Mouse (Mus musculus) liver, embryonic 16.5 days (tissue): Measurements from ENCODE around the gene Gtf2h4. TPM values are rescaled to one million over a fixed set of nuclear protein-coding genes. Genes with fewer than 3 reads are reported as not detected.

ENCODE experiments used
- ATAC-seq: fragments of 200-750 bp; cut with Nextera tagmentation; 2 replicates; pipeline ENCODE4 v1.8.0; 2017; ENCODE audit warnings: low read depth, mild to moderate bottlenecking, moderate number of reproducible peaks, moderate library complexity
- H3K27ac ChIP-seq: fragments of 300-500 bp; sonication (generic); 2 replicates; pipeline ENCODE4 v1.5.1; 2014; ENCODE audit warnings: mild to moderate bottlenecking, low read length
- H3K27me3 ChIP-seq: fragments of 300-500 bp; sonication (generic); 2 replicates; pipeline ENCODE4 v1.6.1; 2014; ENCODE audit warnings: low read depth, low read length, mixed read lengths; ENCODE audit not compliant: control insufficient read depth, insufficient read depth
- H3K36me3 ChIP-seq: fragments of 300-500 bp; sonication (generic); 2 replicates; pipeline ENCODE4 v1.6.1; 2014; ENCODE audit warnings: mild to moderate bottlenecking; ENCODE audit not compliant: control insufficient read depth, insufficient read depth
- H3K4me1 ChIP-seq: fragments of 300-500 bp; sonication (generic); 2 replicates; pipeline ENCODE4 v1.6.1; 2014; ENCODE audit warnings: low read depth, low read length, mixed read lengths; ENCODE audit not compliant: control insufficient read depth
- H3K4me2 ChIP-seq: fragments of 300-500 bp; sonication (generic); 2 replicates; pipeline ENCODE4 v1.6.1; 2014; ENCODE audit warnings: low read depth, low read length, mixed read lengths
- H3K4me3 ChIP-seq: fragments of 300-500 bp; sonication (generic); 2 replicates; pipeline ENCODE4 v1.5.1; 2014; ENCODE audit warnings: low read depth, mild to moderate bottlenecking, low read length
- H3K9ac ChIP-seq: fragments of 300-500 bp; sonication (generic); 2 replicates; pipeline ENCODE4 v1.6.1; 2014; ENCODE audit warnings: low read depth, low read length
- H3K9me3 ChIP-seq: fragments of 300-500 bp; sonication (generic); replicated peaks from 2 replicates; pipeline ENCODE4 v1.6.1; 2016; ENCODE audit warnings: low read length; ENCODE audit not compliant: control insufficient read depth
- WGBS: fragments of 180-500 bp; shearing (Covaris S2); extraction: QIAGEN DNeasy Blood & Tissue Kit; methylation state at CpG from one replicate; pipeline ENCODE4 v1.1.7; 2014; ENCODE audit not compliant: insufficient replicate concordance; 5-methylcytosine and 5-hydroxymethylcytosine counted together
- polyA plus RNA-seq: library from polyadenylated mRNA; unstranded; fragments of >200 nt; fragmentation: Nextera tagmentation; extraction: Ambion mirVana; gene quantifications from 2 replicates; pipeline ENCODE4 v1.2.1, GENCODE M21; 2015

Gtf2h4 gene
- polyA plus RNA-seq, 1 experiment from 2014 or later, result 21.6 TPM

GRCm38 (mm10) chr17:35700371-35700961 is 26.9 kb upstream of the Gtf2h4 start:
- H3K27me3 ChIP-seq, result peaks cover 77% of the 10 kb centered on the region
- H3K9me3 ChIP-seq, result no peaks in the 10 kb centered on the region
- WGBS, result 0% methylated on average over 50 of the region's 66 CpGs
- no peaks in the 10 kb centered on the region for H3K36me3 ChIP-seq
- peak overlapping the region; percentile 54 for H3K4me3 ChIP-seq
- 0 out of 2 replicates have a peak overlapping the region, but pooled peaks have one; percentile 16 for H3K27ac ChIP-seq
- H3K4me1 ChIP-seq, result peaks cover 3% of the 10 kb centered on the region
- peak overlapping the region; percentile 69 for H3K4me2 ChIP-seq
- ATAC-seq, result peak; percentile 71
- peak overlapping the region; percentile 43; the same call in 1 of the 2 replicates for H3K9ac ChIP-seq

- 6% methylated on average over 19 of the region's 19 CpGs for WGBS
- no peaks in the 10 kb centered on the region for H3K36me3 ChIP-seq
- H3K4me1 ChIP-seq, result peaks cover 3% of the 10 kb centered on the region
- no peak overlapping the region for H3K27ac ChIP-seq
- peak overlapping the region; percentile 54 for H3K4me3 ChIP-seq
- H3K4me2 ChIP-seq, result peak overlapping the region; percentile 69
- ATAC-seq, result no peak
- H3K9me3 ChIP-seq, result 0 out of 2 replicates have a peak, but pooled peaks cover 2% of the 10 kb centered on the region
- peaks cover 77% of the 10 kb centered on the region for H3K27me3 ChIP-seq
- peak overlapping the region; percentile 43; the same call in 1 of the 2 replicates for H3K9ac ChIP-seq
These were observed 26.4 kb upstream of the Gtf2h4 start for GRCm38 (mm10) chr17:35699919-35700318.

- H3K27ac ChIP-seq, result no peak overlapping the region
- 32% methylated on average over 5 of the region's 5 CpGs for WGBS
- H3K36me3 ChIP-seq, result no peaks in the 10 kb centered on the region
- H3K4me3 ChIP-seq, result no peak overlapping the region
- H3K4me2 ChIP-seq, result no peak overlapping the region
- H3K9me3 ChIP-seq, result 0 out of 2 replicates have a peak, but pooled peaks cover 2% of the 10 kb centered on the region
- peaks cover 3% of the 10 kb centered on the region for H3K4me1 ChIP-seq
- H3K27me3 ChIP-seq, result peaks cover 64% of the 10 kb centered on the region
- no peak for ATAC-seq
- H3K9ac ChIP-seq, result no peak overlapping the region
These were observed 25.0 kb upstream of the Gtf2h4 start for GRCm38 (mm10) chr17:35698501-35698883.

- H3K27me3 ChIP-seq, result peaks cover 62% of the 10 kb centered on the region
- no peak overlapping the region for H3K9ac ChIP-seq
- H3K27ac ChIP-seq, result no peak overlapping the region
- H3K4me2 ChIP-seq, result no peak overlapping the region
- H3K36me3 ChIP-seq, result no peaks in the 10 kb centered on the region
- 0 out of 2 replicates have a peak, but pooled peaks cover 2% of the 10 kb centered on the region for H3K9me3 ChIP-seq
- WGBS, result 9% methylated on average over 16 of the region's 16 CpGs
- peaks cover 3% of the 10 kb centered on the region for H3K4me1 ChIP-seq
- no peak overlapping the region for H3K4me3 ChIP-seq
- ATAC-seq, result no peak
These were observed 24.4 kb upstream of the Gtf2h4 start for GRCm38 (mm10) chr17:35697759-35698500.

GRCm38 (mm10) chr17:35697429-35697758 is 23.9 kb upstream of the Gtf2h4 start:
- H3K36me3 ChIP-seq, result no peaks in the 10 kb centered on the region
- H3K9me3 ChIP-seq, result 0 out of 2 replicates have a peak, but pooled peaks cover 2% of the 10 kb centered on the region
- no peak overlapping the region for H3K4me3 ChIP-seq
- H3K4me1 ChIP-seq, result peaks cover 3% of the 10 kb centered on the region
- H3K4me2 ChIP-seq, result no peak overlapping the region
- H3K9ac ChIP-seq, result no peak overlapping the region
- H3K27me3 ChIP-seq, result peaks cover 58% of the 10 kb centered on the region
- no peak overlapping the region for H3K27ac ChIP-seq
- 16% methylated on average over 1 of the region's 1 CpGs for WGBS
- ATAC-seq, result no peak

GRCm38 (mm10) chr17:35696691-35697090 is 23.2 kb upstream of the Gtf2h4 start:
- H3K4me3 ChIP-seq, result no peak overlapping the region
- H3K36me3 ChIP-seq, result no peaks in the 10 kb centered on the region
- H3K27me3 ChIP-seq, result peaks cover 50% of the 10 kb centered on the region
- H3K4me1 ChIP-seq, result peaks cover 3% of the 10 kb centered on the region
- no peak overlapping the region for H3K27ac ChIP-seq
- WGBS, result 49% methylated on average over 6 of the region's 6 CpGs
- 0 out of 2 replicates have a peak, but pooled peaks cover 2% of the 10 kb centered on the region for H3K9me3 ChIP-seq
- ATAC-seq, result no peak
- H3K9ac ChIP-seq, result no peak overlapping the region
- no peak overlapping the region for H3K4me2 ChIP-seq

GRCm38 (mm10) chr17:35695289-35695688 is 21.8 kb upstream of the Gtf2h4 start:
- 0 out of 2 replicates have a peak, but pooled peaks cover 2% of the 10 kb centered on the region for H3K9me3 ChIP-seq
- H3K4me1 ChIP-seq, result peaks cover 3% of the 10 kb centered on the region
- no peaks in the 10 kb centered on the region for H3K36me3 ChIP-seq
- ATAC-seq, result no peak
- 86% methylated on average over 2 of the region's 2 CpGs for WGBS
- H3K27ac ChIP-seq, result no peak overlapping the region
- no peak overlapping the region for H3K9ac ChIP-seq
- peaks cover 36% of the 10 kb centered on the region for H3K27me3 ChIP-seq
- H3K4me3 ChIP-seq, result no peak overlapping the region
- H3K4me2 ChIP-seq, result no peak overlapping the region

GRCm38 (mm10) chr17:35693906-35694305 is 20.4 kb upstream of the Gtf2h4 start:
- Histone ChIP-seq H3K36me3 (no peaks in the 10 kb centered on the region), H3K4me1 (no peaks in the 10 kb centered on the region), H3K27ac (no peak overlapping the region), H3K27me3 (peaks cover 23% of the 10 kb centered on the region), H3K4me3 (no peak overlapping the region), H3K9me3 (0 out of 2 replicates have a peak, but pooled peaks cover 2% of the 10 kb centered on the region), H3K9ac (no peak overlapping the region), H3K4me2 (no peak overlapping the region)
- WGBS, result 69% methylated on average over 5 of the region's 5 CpGs
- no peak for ATAC-seq

- no peak overlapping the region for H3K9ac ChIP-seq
- no peaks in the 10 kb centered on the region for H3K36me3 ChIP-seq
- H3K27ac ChIP-seq, result no peak overlapping the region
- no peak for ATAC-seq
- no peaks in the 10 kb centered on the region for H3K4me1 ChIP-seq
- H3K9me3 ChIP-seq, result 0 out of 2 replicates have a peak, but pooled peaks cover 2% of the 10 kb centered on the region
- peaks cover 8% of the 10 kb centered on the region for H3K27me3 ChIP-seq
- no peak overlapping the region for H3K4me3 ChIP-seq
- WGBS, result 29% methylated on average over 4 of the region's 4 CpGs
- no peak overlapping the region for H3K4me2 ChIP-seq
These were observed 18.8 kb upstream of the Gtf2h4 start for GRCm38 (mm10) chr17:35692368-35692767.
